Mouse (Mus musculus): Measurements from ENCODE around the gene Ttll5.

Gene Ttll5

DNA sequence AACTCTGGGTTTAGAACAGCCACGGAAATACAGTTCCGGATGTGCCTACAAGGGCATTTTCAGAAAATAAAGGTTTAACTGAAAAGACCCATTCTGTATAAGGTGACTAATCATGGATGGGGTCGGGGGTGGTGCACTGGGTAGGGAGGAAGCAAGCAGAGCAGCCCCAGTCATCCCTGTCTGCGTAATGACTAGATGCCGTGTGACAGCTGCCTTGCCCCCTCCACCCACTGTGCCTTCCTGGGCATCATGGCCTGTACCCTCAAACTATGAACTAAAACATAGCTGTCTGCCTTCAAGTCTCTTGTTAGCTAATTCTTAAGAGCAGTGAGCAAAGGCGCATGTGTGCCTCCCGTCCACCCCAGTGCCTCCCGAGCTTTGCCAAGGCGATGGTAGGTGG lies 281.6 kb downstream of the Ttll5 start:
- DNase-seq = no peak

DNA sequence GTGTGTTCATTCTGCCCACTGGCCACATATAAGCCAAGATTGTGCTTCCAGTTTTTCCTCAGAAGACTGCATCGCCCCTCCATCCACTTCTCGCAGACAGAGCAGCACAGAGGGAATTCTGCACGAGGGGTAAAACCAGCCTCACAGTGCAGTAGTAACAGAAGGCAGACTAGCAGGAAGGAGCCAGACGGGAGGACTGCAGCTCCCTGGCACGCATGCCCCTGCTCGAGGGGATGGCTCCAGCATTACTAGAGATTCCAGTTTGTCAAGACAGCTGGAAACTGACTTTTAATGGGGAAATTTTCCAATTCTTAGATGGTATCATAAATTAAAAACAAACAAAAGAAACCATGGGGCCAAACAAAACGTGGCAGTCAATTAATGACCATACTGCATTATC lies 283.2 kb downstream of the Ttll5 start:
- DNase-seq = no peak

DNA sequence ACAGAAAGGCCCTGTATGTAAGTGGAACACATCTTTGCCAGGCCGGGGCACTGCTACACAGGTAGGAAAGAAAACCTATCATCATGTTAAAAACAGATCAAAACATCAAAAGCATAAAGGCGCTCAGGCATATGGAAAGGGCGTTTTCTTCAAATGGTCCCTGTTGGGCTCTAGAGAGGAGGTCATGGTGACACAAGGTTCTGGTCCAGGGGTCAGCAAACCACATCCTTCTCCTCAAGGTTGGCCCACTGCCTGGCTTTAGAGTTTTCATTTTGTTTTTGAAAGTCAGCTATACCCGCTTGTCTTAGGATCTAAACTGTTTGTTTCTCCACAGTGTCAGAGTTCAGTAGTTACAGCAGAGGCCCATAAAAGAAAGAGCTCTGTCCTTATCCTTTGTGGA lies 285.1 kb downstream of the Ttll5 start:
- peak; percentile 47 to 49 for DNase-seq

DNA sequence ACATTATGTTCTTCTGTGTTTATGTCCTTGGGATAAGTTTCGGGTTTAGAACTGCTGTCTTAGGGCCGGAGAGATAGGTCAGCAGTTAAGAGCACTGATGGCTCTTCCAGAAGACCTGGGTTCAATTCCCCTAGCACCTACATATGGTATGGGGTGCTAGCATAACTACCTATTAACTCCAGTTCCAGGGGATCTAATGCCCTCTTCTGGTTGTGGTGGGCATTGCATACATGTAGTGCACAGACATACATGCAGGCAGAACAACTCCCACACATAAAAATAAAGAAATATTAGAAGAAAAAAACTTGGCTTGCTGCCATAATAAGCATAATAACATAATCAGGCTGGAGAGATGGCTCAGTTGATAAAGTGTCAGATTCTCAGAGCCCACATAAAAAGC lies 286.2 kb downstream of the Ttll5 start:
- DNase-seq = peak; percentile 56 to 79

All from kidney, postnatal 36 days (tissue).